Mouse (Mus musculus): ENCODE measurements at regions not wholly inside any gene's neighbourhood (a gene's known extent, or its start where the extent isn't known, plus 50 kb on each side); places are given as distances from the start of the nearest gene placed in this dataset.

DNA sequence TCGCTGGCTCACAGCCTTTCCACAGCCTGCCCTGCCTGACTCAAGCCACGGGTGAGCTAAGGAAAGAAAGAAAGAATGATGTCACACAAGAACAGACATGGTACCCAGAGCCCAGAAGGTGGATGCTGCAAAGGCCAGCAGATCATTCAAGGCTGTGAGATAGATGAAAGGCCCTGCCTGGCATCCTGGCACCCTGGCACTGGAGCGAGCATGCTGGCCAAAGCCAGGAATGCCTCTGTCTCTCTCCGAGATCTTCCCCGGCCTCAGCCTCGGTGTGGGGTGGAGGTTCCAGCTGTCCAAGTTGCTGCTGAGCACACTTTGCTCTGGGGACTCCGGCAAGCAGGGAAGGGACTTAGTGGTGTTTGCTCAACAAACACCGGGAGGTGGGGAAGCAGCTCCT is 116.4 kb upstream of the Lhx5 start:
- DNase-seq (ENCODE audit: low read depth, low spot score), result no peak

- DNase-seq (ENCODE audit: low read depth, low spot score), result no peak
Observed at GRCm38 (mm10) chr5:120318951-120319350, 112.5 kb upstream of the Lhx5 start.

- DNase-seq (ENCODE audit: low read depth, low spot score), result no peak
Observed at GRCm38 (mm10) chr5:120322031-120322731, 109.3 kb upstream of the Lhx5 start.

- DNase-seq (ENCODE audit: low read depth, low spot score), result no peak
Observed at GRCm38 (mm10) chr5:120322732-120323316, 108.7 kb upstream of the Lhx5 start.

DNA sequence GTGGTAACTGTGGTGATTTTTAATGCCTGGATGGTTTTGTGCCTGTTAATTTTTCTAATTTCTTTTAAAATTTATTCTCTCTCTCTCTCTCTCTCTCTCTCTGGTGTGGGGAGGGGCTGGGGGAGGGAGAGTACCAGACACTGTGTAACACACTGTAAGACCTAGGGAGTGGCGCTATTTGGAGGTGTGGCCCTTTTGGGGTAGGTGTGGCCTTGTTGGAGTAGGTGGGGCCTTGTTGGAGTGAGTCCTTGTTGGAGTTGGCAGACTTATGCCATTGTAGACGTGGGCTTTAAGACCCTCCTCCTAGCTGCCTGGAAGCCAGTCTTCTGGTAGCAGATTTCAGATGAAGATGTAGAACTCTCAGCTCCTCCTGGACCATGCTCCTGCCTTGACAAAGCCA is 107.4 kb upstream of the Lhx5 start:
- DNase-seq (ENCODE audit: low read depth, low spot score), result no peak

DNA sequence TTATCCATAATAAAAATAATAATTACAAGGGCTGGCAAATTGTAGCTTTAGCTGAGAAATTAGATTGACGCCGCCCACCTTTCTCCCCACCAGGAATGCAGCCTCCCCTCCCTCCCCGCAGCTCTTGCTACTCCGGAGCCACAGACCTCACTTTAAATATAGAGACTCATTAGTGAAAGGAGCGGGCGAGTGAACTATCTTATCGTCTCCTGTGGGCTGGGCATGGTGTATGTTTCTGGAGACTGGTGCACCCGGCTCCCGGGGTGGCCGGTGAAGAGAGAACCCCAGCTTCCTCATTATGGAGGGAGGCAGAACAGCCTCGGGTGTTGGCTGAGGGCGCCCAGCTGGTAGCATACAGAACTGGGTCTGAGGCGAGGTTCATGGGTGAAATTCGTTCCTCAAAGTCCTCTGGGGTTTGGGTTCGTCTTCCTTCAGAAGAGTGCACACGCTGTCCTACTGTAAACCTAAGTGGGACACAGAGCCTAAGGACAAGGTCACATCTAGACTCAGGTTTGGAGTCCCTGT is 106.1 kb upstream of the Lhx5 start:
- DNase-seq (ENCODE audit: low read depth, low spot score), result no peak

- DNase-seq (ENCODE audit: low read depth, low spot score), result no peak
Observed at GRCm38 (mm10) chr5:120332030-120332429, 99.5 kb upstream of the Lhx5 start.

GRCm38 (mm10) chr5:120339162-120339561 is 92.3 kb upstream of the Lhx5 start:
- no peak for DNase-seq (ENCODE audit: low read depth, low spot score)

DNA sequence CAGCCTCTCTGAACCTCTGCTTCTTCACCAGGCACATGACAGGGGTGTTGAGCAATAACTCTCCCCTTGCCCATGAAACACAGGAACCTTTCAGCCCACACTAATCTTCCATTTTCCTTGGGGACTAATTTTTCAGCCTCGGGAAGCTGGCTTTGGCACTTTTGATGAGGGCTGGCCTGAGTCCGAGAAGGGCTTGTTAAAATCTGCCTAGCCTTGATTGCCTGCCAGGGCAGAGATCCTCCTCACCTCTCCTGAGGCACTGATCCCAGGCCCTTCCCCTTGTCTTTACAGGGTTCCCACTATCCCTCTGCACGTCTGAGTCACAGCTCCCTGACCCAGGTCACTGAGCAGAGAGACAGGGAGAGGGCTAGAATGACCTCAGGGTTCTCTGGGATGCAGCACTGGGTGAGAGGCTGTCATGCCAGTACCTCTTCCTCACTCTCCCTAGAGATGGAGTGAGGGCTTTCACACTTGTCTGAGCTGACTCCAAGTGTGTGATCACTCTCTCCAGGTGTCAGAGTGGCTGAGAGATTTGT is 90.7 kb upstream of the Lhx5 start:
- no peak for DNase-seq (ENCODE audit: low read depth, low spot score)

DNA sequence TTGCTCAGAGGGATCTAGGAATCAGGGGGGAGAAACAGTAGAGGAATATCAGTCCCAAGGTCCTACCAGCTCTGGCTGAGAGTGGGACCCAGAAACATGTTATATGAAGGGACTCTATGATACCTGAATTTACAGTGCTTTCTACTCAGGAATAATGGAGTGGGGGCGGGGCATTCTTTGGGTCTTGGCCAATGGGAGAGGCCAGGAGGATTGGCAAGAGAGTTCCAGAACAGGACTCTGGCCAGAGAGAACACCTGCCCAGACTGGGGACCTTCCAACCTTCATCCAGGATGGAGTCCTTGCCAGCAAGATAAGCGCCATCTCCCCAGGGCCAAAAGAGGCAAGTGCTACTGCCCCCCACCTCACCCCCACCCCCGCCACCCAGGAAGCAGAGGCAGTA is 81.0 kb upstream of the Lhx5 start:
- DNase-seq (ENCODE audit: low read depth, low spot score), result no peak

DNA sequence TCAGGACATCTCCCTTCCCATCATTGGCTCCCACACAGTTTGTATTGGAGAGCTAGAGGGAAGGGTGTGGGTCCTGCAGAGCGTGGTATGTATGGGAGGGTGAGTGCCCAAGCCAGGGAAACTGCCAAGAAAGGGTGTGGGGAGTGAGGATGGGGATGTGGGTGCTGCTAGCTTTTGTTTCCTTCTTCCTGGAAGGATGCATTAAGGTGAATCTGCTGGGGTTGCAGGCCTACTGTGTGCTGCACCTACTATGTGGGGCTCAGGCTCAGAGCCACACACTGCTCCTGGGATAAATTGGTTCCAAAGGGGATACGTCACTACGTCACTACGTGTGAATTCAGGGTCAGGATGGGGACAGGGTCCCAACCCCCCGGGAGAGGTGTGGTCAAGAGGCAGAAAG is 79.7 kb upstream of the Lhx5 start:
- DNase-seq (ENCODE audit: low read depth, low spot score), result no peak

GRCm38 (mm10) chr5:120353657-120354056 is 77.8 kb upstream of the Lhx5 start:
- no peak for DNase-seq (ENCODE audit: low read depth, low spot score)

GRCm38 (mm10) chr5:120356950-120357349 is 74.5 kb upstream of the Lhx5 start:
- no peak for DNase-seq (ENCODE audit: low read depth, low spot score)

GRCm38 (mm10) chr5:120358084-120358690 is 73.3 kb upstream of the Lhx5 start:
- no peak for DNase-seq (ENCODE audit: low read depth, low spot score)

- no peak for DNase-seq (ENCODE audit: low read depth, low spot score)
Observed at GRCm38 (mm10) chr5:120365950-120366467, 65.5 kb upstream of the Lhx5 start.

DNA sequence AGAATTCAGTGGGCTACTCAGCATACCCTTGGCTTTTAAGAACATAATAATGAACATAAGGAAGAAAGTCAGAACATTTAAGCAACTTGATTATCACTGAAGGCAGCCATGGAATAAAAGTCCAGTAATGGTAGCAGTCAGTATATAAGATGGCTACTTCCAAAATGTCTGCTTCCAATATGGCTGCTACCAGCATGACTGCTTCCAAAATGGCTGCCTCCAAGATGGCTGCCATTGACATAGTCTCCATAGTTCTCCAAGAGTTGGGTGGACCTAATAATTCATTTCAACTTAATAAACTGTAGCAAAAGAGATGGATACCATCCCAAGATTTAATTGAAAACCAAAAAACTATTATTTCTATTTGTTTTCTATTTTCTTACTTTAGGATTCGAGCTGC is 62.7 kb upstream of the Lhx5 start:
- DNase-seq (ENCODE audit: low read depth, low spot score), result no peak

GRCm38 (mm10) chr5:120371176-120371819 is 60.2 kb upstream of the Lhx5 start:
- no peak for DNase-seq (ENCODE audit: low read depth, low spot score)

DNA sequence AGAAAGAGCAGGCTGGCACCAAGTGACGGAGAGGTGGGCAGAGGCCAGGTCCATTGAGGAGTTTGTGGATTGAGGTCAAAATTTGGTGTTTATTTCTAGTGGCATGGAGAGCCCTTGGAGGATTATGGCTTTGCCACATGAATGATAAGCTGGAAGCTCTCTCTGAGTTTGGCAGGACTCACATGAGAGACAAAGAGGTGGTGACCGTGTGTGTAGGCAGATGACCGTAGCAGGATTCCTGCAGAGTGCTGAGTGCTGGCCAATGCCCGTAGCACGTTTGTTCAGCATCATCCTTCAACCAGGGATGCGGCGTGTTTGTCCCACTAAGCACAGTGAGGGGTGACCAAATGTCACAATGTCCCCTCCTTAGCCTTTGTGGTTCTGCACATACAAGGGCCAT is 58.1 kb upstream of the Lhx5 start:
- no peak for DNase-seq (ENCODE audit: low read depth, low spot score)

Measured in CD4-positive, CD25-positive, alpha-beta regulatory T cell, adult 2 months (primary cell).